Mouse (Mus musculus) T-helper 2 cell (primary cell): ENCODE data around the gene Fcgr4.

Source experiments
- in situ Hi-C: fragments of 300-600 bp; cut with MboI, MseI; formaldehyde crosslinking; loops from one replicate; pipeline ENCODE4 v1.15.1; 2025; ENCODE audit warnings: high pct_unique_total_duplicates

Gene Fcgr4

GRCm38 (mm10) chr1:171006905-171007304, 11.8 kb upstream of the Fcgr4 start:
- in situ Hi-C loops, result no loop called here

GRCm38 (mm10) chr1:171011733-171012132, 7.0 kb upstream of the Fcgr4 start:
- in situ Hi-C loops, result no loop called here

- in situ Hi-C loops, result no loop called here
These were observed 1.9 kb upstream of the Fcgr4 start for GRCm38 (mm10) chr1:171016676-171017356.

- in situ Hi-C loops, result no loop called here
These were observed 1.1 kb upstream of the Fcgr4 start for GRCm38 (mm10) chr1:171017468-171018158.

GRCm38 (mm10) chr1:171019311-171019950, 711 bp downstream of the Fcgr4 start:
- in situ Hi-C loops, result no loop called here

GRCm38 (mm10) chr1:171031752-171032151, 13.0 kb downstream of the Fcgr4 start:
- in situ Hi-C loops, result loop anchor here (5.0 kb wide), 1 partner anchor 36 kb away; no protein-coding TSS in a partner anchor

GRCm38 (mm10) chr1:171032691-171033090, 14.0 kb downstream of the Fcgr4 start:
- in situ Hi-C loops, result loop anchor here (5.0 kb wide), 1 partner anchor 35 kb away; no protein-coding TSS in a partner anchor

GRCm38 (mm10) chr1:171033196-171033595, 14.5 kb downstream of the Fcgr4 start:
- in situ Hi-C loops, result loop anchor here (5.0 kb wide), 1 partner anchor 34 kb away; no protein-coding TSS in a partner anchor

- in situ Hi-C loops, result loop anchor here (5.0 kb wide), 1 partner anchor 34 kb away; no protein-coding TSS in a partner anchor
These were observed 15.0 kb downstream of the Fcgr4 start for GRCm38 (mm10) chr1:171033756-171034155.

GRCm38 (mm10) chr1:171034201-171034600, 15.5 kb downstream of the Fcgr4 start:
- in situ Hi-C loops, result loop anchor here (5.0 kb wide), 1 partner anchor 33 kb away; no protein-coding TSS in a partner anchor

GRCm38 (mm10) chr1:171035611-171036010, 16.9 kb downstream of the Fcgr4 start:
- in situ Hi-C loops, result no loop called here

- in situ Hi-C loops, result no loop called here
These were observed 18.0 kb downstream of the Fcgr4 start for GRCm38 (mm10) chr1:171036550-171037324.

GRCm38 (mm10) chr1:171037861-171038721, 19.4 kb downstream of the Fcgr4 start:
- in situ Hi-C loops, result no loop called here

- in situ Hi-C loops, result no loop called here
These were observed 20.4 kb downstream of the Fcgr4 start for GRCm38 (mm10) chr1:171039135-171039534.

GRCm38 (mm10) chr1:171039880-171040279, 21.2 kb downstream of the Fcgr4 start:
- in situ Hi-C loops, result no loop called here

- in situ Hi-C loops, result no loop called here
These were observed 25.0 kb downstream of the Fcgr4 start for GRCm38 (mm10) chr1:171043594-171044153.

- in situ Hi-C loops, result no loop called here
These were observed 25.8 kb downstream of the Fcgr4 start for GRCm38 (mm10) chr1:171044365-171045078.

- in situ Hi-C loops, result no loop called here
These were observed 26.4 kb downstream of the Fcgr4 start for GRCm38 (mm10) chr1:171045079-171045465.

- in situ Hi-C loops, result no loop called here
These were observed 27.8 kb downstream of the Fcgr4 start for GRCm38 (mm10) chr1:171046501-171046900.

- in situ Hi-C loops, result no loop called here
These were observed 30.5 kb downstream of the Fcgr4 start for GRCm38 (mm10) chr1:171049263-171049662.
